Mouse (Mus musculus) midbrain, embryonic 15.5 days (tissue): ENCODE results near the gene Qsox2. TPM values are rescaled to one million over a fixed set of nuclear protein-coding genes. Genes with fewer than 3 reads are reported as not detected.
A peak's percentile ranks its signal among the peaks of the same experiment; 100 is the strongest.

Experiments
- ATAC-seq: fragments of 200-750 bp; cut with Nextera tagmentation; replicated peaks from 2 replicates; pipeline ENCODE4 v1.8.0; 2017; ENCODE audit warnings: moderate TSS enrichment
- H3K27ac ChIP-seq: fragments of 300-500 bp; sonication (generic); 2 replicates; pipeline ENCODE4 v1.5.1; 2015; ENCODE audit warnings: mild to moderate bottlenecking, inconsistent platforms
- H3K27me3 ChIP-seq: fragments of 300-500 bp; sonication (generic); replicated peaks from 2 replicates; pipeline ENCODE4 v1.6.1; 2015; ENCODE audit warnings: inconsistent platforms
- H3K36me3 ChIP-seq: fragments of 300-500 bp; sonication (generic); replicated peaks from 2 replicates; pipeline ENCODE4 v1.6.1; 2015; ENCODE audit warnings: inconsistent platforms
- H3K4me1 ChIP-seq: fragments of 300-500 bp; sonication (generic); 2 replicates; pipeline ENCODE4 v1.6.1; 2015; ENCODE audit warnings: inconsistent platforms
- H3K4me2 ChIP-seq: fragments of 300-500 bp; sonication (generic); 2 replicates; pipeline ENCODE4 v1.6.1; 2015; ENCODE audit warnings: inconsistent platforms, mild to moderate bottlenecking, moderate library complexity
- H3K4me3 ChIP-seq: fragments of 300-500 bp; sonication (generic); 2 replicates; pipeline ENCODE4 v1.5.1; 2015; ENCODE audit warnings: mild to moderate bottlenecking, inconsistent platforms
- H3K9ac ChIP-seq: fragments of 300-500 bp; sonication (generic); 2 replicates; pipeline ENCODE4 v1.6.1; 2015; ENCODE audit warnings: mild to moderate bottlenecking, inconsistent platforms
- H3K9me3 ChIP-seq: fragments of 300-500 bp; sonication (generic); 2 replicates; pipeline ENCODE4 v1.6.1; 2016; ENCODE audit warnings: inconsistent platforms
- WGBS: fragments of 180-500 bp; shearing (Covaris S2); methylation state at CpG from one replicate; pipeline ENCODE4 v1.1.7; 2015; ENCODE audit warnings: mixed read lengths; 5-methylcytosine and 5-hydroxymethylcytosine counted together
- polyA plus RNA-seq: library from polyadenylated mRNA; unstranded; fragments of >200 nt; fragmentation: Nextera tagmentation; extraction: Ambion mirVana; gene quantifications from 2 replicates; pipeline ENCODE4 v1.2.1, GENCODE M21; 2015

Qsox2 gene
- polyA plus RNA-seq, 1 experiment from 2014 or later, result 18.1 TPM

GRCm38 (mm10) chr2:26182646-26183045, 54.7 kb downstream of the Qsox2 start:
- Histone ChIP-seq H3K9me3 (no peaks in the 10 kb centered on the region), H3K27me3 (no peaks in the 10 kb centered on the region; the same call in 1 of the 2 replicates), H3K4me1 (no peaks in the 10 kb centered on the region), H3K27ac (no peak overlapping the region), H3K4me3 (no peak overlapping the region), H3K9ac (no peak overlapping the region), H3K4me2 (no peak overlapping the region), H3K36me3 (no peaks in the 10 kb centered on the region)
- WGBS, result 15% methylated on average over 6 of the region's 6 CpGs
- no peak for ATAC-seq

DNA sequence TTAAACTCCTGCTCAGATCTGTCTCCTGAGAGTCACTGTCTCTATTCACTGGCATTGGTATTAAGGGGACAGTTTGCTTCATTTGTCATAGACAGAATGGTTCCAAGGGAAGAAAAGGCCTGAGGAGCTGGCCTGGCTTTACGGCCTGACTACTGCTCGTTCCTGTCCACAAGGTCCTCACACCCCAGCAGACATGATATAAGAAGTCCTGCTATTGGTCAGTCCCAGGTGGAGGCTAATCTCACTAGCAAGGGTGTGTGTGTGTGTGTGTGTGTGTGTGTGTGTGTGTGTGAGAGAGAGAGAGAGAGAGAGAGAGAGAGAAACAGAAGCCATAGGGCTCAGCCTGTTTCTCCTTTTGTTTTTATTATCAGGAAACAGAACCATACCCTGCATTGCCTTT, 60.1 kb downstream of the Qsox2 start:
- Histone ChIP-seq H3K9ac (no peak overlapping the region), H3K27me3 (no peaks in the 10 kb centered on the region), H3K4me3 (no peak overlapping the region), H3K4me2 (no peak overlapping the region), H3K27ac (no peak overlapping the region), H3K36me3 (no peaks in the 10 kb centered on the region), H3K4me1 (no peaks in the 10 kb centered on the region), H3K9me3 (no peaks in the 10 kb centered on the region)
- no peak for ATAC-seq
- 60% methylated on average over 2 of the region's 2 CpGs for WGBS

DNA sequence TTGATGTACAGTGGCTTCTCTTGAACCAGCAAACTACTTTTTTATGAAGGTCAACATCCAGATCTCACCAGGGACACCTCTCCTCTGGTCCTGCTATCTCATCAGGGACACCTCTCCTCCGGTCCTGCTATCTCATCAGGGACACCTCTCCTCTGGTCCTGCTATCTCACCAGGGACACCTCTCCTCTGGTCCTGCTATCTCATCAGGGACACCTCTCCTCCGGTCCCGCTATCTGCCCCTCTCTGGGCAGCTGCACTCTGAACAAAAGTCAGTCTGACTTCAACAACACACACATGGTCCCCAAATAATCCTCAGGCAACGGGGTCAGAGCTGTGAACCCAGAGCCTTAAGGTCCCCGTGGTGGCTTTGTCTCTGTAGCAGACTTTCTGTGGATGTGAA, 60.6 kb downstream of the Qsox2 start:
- Histone ChIP-seq H3K27me3 (no peaks in the 10 kb centered on the region), H3K4me3 (no peak overlapping the region), H3K4me2 (no peak overlapping the region), H3K9me3 (no peaks in the 10 kb centered on the region), H3K27ac (no peak overlapping the region), H3K36me3 (no peaks in the 10 kb centered on the region), H3K9ac (no peak overlapping the region), H3K4me1 (no peaks in the 10 kb centered on the region)
- 48% methylated on average over 5 of the region's 5 CpGs for WGBS
- ATAC-seq, result no peak

GRCm38 (mm10) chr2:26175191-26175590, 62.1 kb downstream of the Qsox2 start:
- Histone ChIP-seq H3K4me2 (no peak overlapping the region), H3K9ac (no peak overlapping the region; the same call in 1 of the 2 replicates)

DNA sequence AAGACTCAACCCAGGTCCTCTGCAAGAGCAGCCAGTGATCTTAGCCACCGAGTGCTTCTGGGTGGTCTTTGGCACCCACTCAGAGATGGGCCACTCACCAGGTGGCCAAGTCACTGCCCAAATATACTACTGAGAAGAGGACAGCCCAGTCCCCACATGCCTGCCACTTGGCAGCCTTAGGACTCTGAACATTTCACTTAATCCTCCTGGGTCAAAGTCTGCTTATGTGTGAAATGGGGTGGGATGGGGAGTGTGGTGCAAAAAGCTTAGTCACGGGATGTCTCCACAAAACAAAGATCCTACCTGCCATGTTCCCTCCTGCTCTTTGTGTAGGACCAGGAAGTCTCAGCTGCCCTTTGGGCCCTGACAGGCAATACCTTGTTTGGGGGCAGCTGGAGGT, 65.2 kb downstream of the Qsox2 start:
- H3K27me3 ChIP-seq, result no peaks in the 10 kb centered on the region
- no peak overlapping the region for H3K4me3 ChIP-seq
- WGBS, result 73% methylated on average over 2 of the region's 2 CpGs
- H3K9ac ChIP-seq, result no peak overlapping the region
- H3K4me1 ChIP-seq, result peaks cover 4% of the 10 kb centered on the region; the same call in 1 of the 2 replicates
- H3K9me3 ChIP-seq, result no peaks in the 10 kb centered on the region
- no peak overlapping the region for H3K4me2 ChIP-seq
- ATAC-seq, result no peak
- no peak overlapping the region for H3K27ac ChIP-seq
- H3K36me3 ChIP-seq, result no peaks in the 10 kb centered on the region

More at GRCm38 (mm10) chr2:26175191-26175590, 62.1 kb downstream of the Qsox2 start:
- ATAC-seq, result no peak
- no peak overlapping the region for H3K4me3 ChIP-seq
- peaks cover 4% of the 10 kb centered on the region; the same call in 1 of the 2 replicates for H3K4me1 ChIP-seq
- 20% methylated on average over 4 of the region's 4 CpGs for WGBS
- no peaks in the 10 kb centered on the region for H3K27me3 ChIP-seq
- no peak overlapping the region for H3K27ac ChIP-seq
- H3K9me3 ChIP-seq, result no peaks in the 10 kb centered on the region
- H3K36me3 ChIP-seq, result no peaks in the 10 kb centered on the region

GRCm38 (mm10) chr2:26170376-26170775, 66.9 kb downstream of the Qsox2 start:
- H3K36me3 ChIP-seq, result no peaks in the 10 kb centered on the region
- H3K9me3 ChIP-seq, result no peaks in the 10 kb centered on the region
- H3K4me2 ChIP-seq, result no peak overlapping the region
- WGBS, result 52% methylated on average over 2 of the region's 2 CpGs
- H3K27me3 ChIP-seq, result no peaks in the 10 kb centered on the region
- H3K4me3 ChIP-seq, result no peak overlapping the region
- peaks cover 4% of the 10 kb centered on the region; the same call in 1 of the 2 replicates for H3K4me1 ChIP-seq
- ATAC-seq, result no peak
- H3K9ac ChIP-seq, result no peak overlapping the region
- no peak overlapping the region for H3K27ac ChIP-seq

- peak; percentile 37 for ATAC-seq
- WGBS, result 26% methylated on average over 11 of the region's 11 CpGs
- no peaks in the 10 kb centered on the region for H3K9me3 ChIP-seq
- no peak overlapping the region for H3K9ac ChIP-seq
- peaks cover 4% of the 10 kb centered on the region; the same call in 1 of the 2 replicates for H3K4me1 ChIP-seq
- no peak overlapping the region for H3K4me3 ChIP-seq
- H3K4me2 ChIP-seq, result no peak overlapping the region
- H3K27me3 ChIP-seq, result no peaks in the 10 kb centered on the region
- H3K36me3 ChIP-seq, result no peaks in the 10 kb centered on the region
- H3K27ac ChIP-seq, result no peak overlapping the region
Observed at GRCm38 (mm10) chr2:26168843-26169579, 68.3 kb downstream of the Qsox2 start.

GRCm38 (mm10) chr2:26166890-26167289, 70.4 kb downstream of the Qsox2 start:
- Histone ChIP-seq H3K36me3 (no peaks in the 10 kb centered on the region), H3K4me2 (no peak overlapping the region), H3K27ac (no peak overlapping the region), H3K4me1 (peaks cover 4% of the 10 kb centered on the region; the same call in 1 of the 2 replicates), H3K27me3 (no peaks in the 10 kb centered on the region), H3K9me3 (no peaks in the 10 kb centered on the region), H3K4me3 (no peak overlapping the region), H3K9ac (no peak overlapping the region)
- WGBS, result 84% methylated on average over 3 of the region's 3 CpGs
- no peak for ATAC-seq

Other genes starting within 250 kb of the Qsox2 start
- 132 and 139 TPM in 2 replicates for gene Ubac1, start 215.8 kb downstream of the Qsox2 start, polyA plus RNA-seq
- gene Nacc2, start 114.3 kb downstream of the Qsox2 start, polyA plus RNA-seq, result 14.3 and 16.9 TPM in 2 replicates
- 0.13 TPM in 1 of 2 replicates, not detected in the other for gene Lhx3, start 29.2 kb downstream of the Qsox2 start, polyA plus RNA-seq
- gene Ccdc187, start 57.0 kb upstream of the Qsox2 start, polyA plus RNA-seq, result 0.18 and 0.25 TPM in 2 replicates
- 211 and 216 TPM in 2 replicates for gene Gpsm1, start 78.0 kb upstream of the Qsox2 start, polyA plus RNA-seq
- gene Dnlz, start 114.6 kb upstream of the Qsox2 start, polyA plus RNA-seq, result 27.6 and 29.8 TPM in 2 replicates
- 1.6 and 2.9 TPM in 2 replicates for gene Card9, start 123.4 kb upstream of the Qsox2 start, polyA plus RNA-seq
- 33.0 and 40.0 TPM in 2 replicates for gene Snapc4, start 143.1 kb upstream of the Qsox2 start, polyA plus RNA-seq
- gene Entr1, start 151.8 kb upstream of the Qsox2 start, polyA plus RNA-seq, result 175 and 181 TPM in 2 replicates
- gene Pmpca, start 151.8 kb upstream of the Qsox2 start, polyA plus RNA-seq, result 92.1 and 97.6 TPM in 2 replicates
- 27.7 and 28.6 TPM in 2 replicates for gene Inpp5e, start 171.7 kb upstream of the Qsox2 start, polyA plus RNA-seq
- gene Sec16a, start 207.7 kb upstream of the Qsox2 start, polyA plus RNA-seq, result 21.3 and 21.5 TPM in 2 replicates